Comparison of ENCODE assay signal across 32 mouse cellular contexts in genomic region chr15:95055081-95055650, GRCm38 (mm10).
A peak's percentile ranks its signal among the peaks of the same experiment; 100 is the strongest.
DNase-seq lines count a peak whose midpoint lies in the region; ATAC-seq and TF ChIP-seq lines count a peak whose summit lies in the region.
"Had no signal": no experiment of that assay in that cellular context is flagged by ENCODE, and none has a peak within 500 bp of the region (broad histone marks: within the 10 kb centered on the region; RNA-seq: fewer than 3 reads in every experiment).

No protein-coding gene starts in this region.

- no peak overlapping the region for H3K4me3 ChIP-seq in hindbrain, embryonic 13.5 days
- no peak overlapping the region for H3K4me3 ChIP-seq in hindbrain, embryonic 14.5 days (replicated peaks; ENCODE audit: low read length)
- H3K4me3 ChIP-seq in neural tube, embryonic 12.5 days: no peak overlapping the region
- H3K4me3 ChIP-seq in neural tube, embryonic 15.5 days (replicated peaks): no peak overlapping the region
- no peak overlapping the region for H3K4me3 ChIP-seq in stomach, postnatal 0 days (ENCODE audit: low read depth, low read length)
- H3K4me3 ChIP-seq: embryonic facial prominence, embryonic 10.5 days; embryonic facial prominence, embryonic 15.5 days; gastrocnemius, adult 2 months; heart, embryonic 13.5 days; kidney, embryonic 15.5 days; limb, embryonic 10.5 days; limb, embryonic 15.5 days; liver, embryonic 13.5 days; megakaryocyte, embryonic 14.5 days; midbrain, embryonic 12.5 days had no signal

- no peak for TF ChIP-seq EP300 in stomach, postnatal 0 days (optimal IDR thresholded peaks at IDR 0.05)

- H3K27ac ChIP-seq in hindbrain, embryonic 13.5 days: no peak overlapping the region
- H3K27ac ChIP-seq in hindbrain, embryonic 14.5 days: no peak overlapping the region
- no peak overlapping the region for H3K27ac ChIP-seq in neural tube, embryonic 12.5 days
- no peak overlapping the region for H3K27ac ChIP-seq in neural tube, embryonic 15.5 days (replicated peaks)
- H3K27ac ChIP-seq in stomach, postnatal 0 days (replicated peaks): no peak overlapping the region
- H3K27ac ChIP-seq: embryonic facial prominence, embryonic 10.5 days; embryonic facial prominence, embryonic 15.5 days; gastrocnemius, adult 2 months; heart, embryonic 13.5 days; kidney, embryonic 15.5 days; limb, embryonic 10.5 days; limb, embryonic 15.5 days; liver, embryonic 13.5 days; midbrain, embryonic 12.5 days had no signal

- WGBS in hindbrain, embryonic 13.5 days: 34% methylated on average over 8 of the region's 8 CpGs
- 42% methylated on average over 8 of the region's 8 CpGs for WGBS in hindbrain, embryonic 14.5 days
- WGBS in neural tube, embryonic 12.5 days: 18% methylated on average over 8 of the region's 8 CpGs
- 20% methylated on average over 8 of the region's 8 CpGs for WGBS in neural tube, embryonic 15.5 days
- WGBS in stomach, postnatal 0 days: 83% methylated on average over 8 of the region's 8 CpGs

- DNase-seq in hindbrain, embryonic 14.5 days (ENCODE audit: low spot score): no peak
- DNase-seq in layer of hippocampus, postnatal 36 days: peak; percentile 44 to 46
- DNase-seq in stomach, postnatal 0 days (ENCODE audit: low spot score): no peak
- DNase-seq: adrenal gland, postnatal 10 days; cerebellum, adult 18-20 months; cerebellum, postnatal 25 days; gastrocnemius, adult 2 months; heart, postnatal 10 days; kidney, adult 18-20 months; kidney, postnatal 25 days; liver, embryonic 13.5 days; lung, adult 18-20 months; lung, postnatal 4 days; right cerebral cortex, postnatal 4 days; thymus, adult 2 months; thymus, postnatal 36 days had no signal

- H3K27me3 ChIP-seq in hindbrain, embryonic 13.5 days: no peaks in the 10 kb centered on the region
- no peaks in the 10 kb centered on the region for H3K27me3 ChIP-seq in hindbrain, embryonic 14.5 days (ENCODE audit: control insufficient read depth, insufficient read depth, low read length)
- H3K27me3 ChIP-seq in neural tube, embryonic 12.5 days (replicated peaks): no peaks in the 10 kb centered on the region
- no peaks in the 10 kb centered on the region for H3K27me3 ChIP-seq in neural tube, embryonic 15.5 days (replicated peaks)
- no peaks in the 10 kb centered on the region for H3K27me3 ChIP-seq in stomach, postnatal 0 days (ENCODE audit: control insufficient read depth, insufficient read depth, low read length)
- H3K27me3 ChIP-seq: embryonic facial prominence, embryonic 15.5 days; heart, embryonic 13.5 days; kidney, embryonic 15.5 days; limb, embryonic 15.5 days; liver, embryonic 13.5 days; megakaryocyte, embryonic 14.5 days; midbrain, embryonic 12.5 days; Patski had no signal

- H3K36me3 ChIP-seq in hindbrain, embryonic 13.5 days: no peaks in the 10 kb centered on the region
- no peaks in the 10 kb centered on the region for H3K36me3 ChIP-seq in hindbrain, embryonic 14.5 days (replicated peaks; ENCODE audit: control insufficient read depth, insufficient read depth)
- H3K36me3 ChIP-seq in neural tube, embryonic 12.5 days: no peaks in the 10 kb centered on the region
- no peaks in the 10 kb centered on the region for H3K36me3 ChIP-seq in neural tube, embryonic 15.5 days
- no peaks in the 10 kb centered on the region for H3K36me3 ChIP-seq in stomach, postnatal 0 days (ENCODE audit: control insufficient read depth, insufficient read depth, low read length)
- H3K36me3 ChIP-seq: embryonic facial prominence, embryonic 10.5 days; embryonic facial prominence, embryonic 15.5 days; heart, embryonic 13.5 days; kidney, embryonic 15.5 days; limb, embryonic 10.5 days; limb, embryonic 15.5 days; liver, embryonic 13.5 days; midbrain, embryonic 12.5 days had no signal

- 0 out of 2 replicates have a peak, but pooled peaks have one; percentile 49 for ATAC-seq in hindbrain, embryonic 13.5 days (ENCODE audit: low FRiP score)
- no peak for ATAC-seq in hindbrain, embryonic 14.5 days (ENCODE audit: low FRiP score)
- ATAC-seq in neural tube, embryonic 12.5 days (ENCODE audit: low FRiP score, low read depth): 0 out of 2 replicates have a peak, but pooled peaks have one; percentile 50
- ATAC-seq in neural tube, embryonic 15.5 days (ENCODE audit: low FRiP score): no peak
- ATAC-seq in stomach, postnatal 0 days (ENCODE audit: low FRiP score, low TSS enrichment): no peak
- ATAC-seq in cerebellum, adult (ENCODE audit: insufficient number of reproducible peaks, low FRiP score, low TSS enrichment): no peak
- ATAC-seq: forebrain, embryonic 16.5 days; hindbrain, embryonic 16.5 days; lung, postnatal 0 days; Patski had no signal

- TF ChIP-seq CTCF in stomach, postnatal 0 days (IDR thresholded peaks at IDR 0.05; ENCODE audit: low read depth): no peak

- no peaks in the 10 kb centered on the region for H3K9me3 ChIP-seq in hindbrain, embryonic 13.5 days
- H3K9me3 ChIP-seq in hindbrain, embryonic 14.5 days (ENCODE audit: control insufficient read depth, low read length): no peaks in the 10 kb centered on the region
- H3K9me3 ChIP-seq in neural tube, embryonic 12.5 days: no peaks in the 10 kb centered on the region
- H3K9me3 ChIP-seq in neural tube, embryonic 15.5 days (replicated peaks): no peaks in the 10 kb centered on the region
- H3K9me3 ChIP-seq in stomach, postnatal 0 days (ENCODE audit: control insufficient read depth, low read length): no peaks in the 10 kb centered on the region
- H3K9me3 ChIP-seq: embryonic facial prominence, embryonic 10.5 days; embryonic facial prominence, embryonic 15.5 days; heart, embryonic 13.5 days; kidney, embryonic 15.5 days; limb, embryonic 10.5 days; limb, embryonic 15.5 days; liver, embryonic 13.5 days; midbrain, embryonic 12.5 days had no signal

- H3K4me1 ChIP-seq in hindbrain, embryonic 13.5 days (replicated peaks): peaks cover 13% of the 10 kb centered on the region
- H3K4me1 ChIP-seq in hindbrain, embryonic 14.5 days (replicated peaks; ENCODE audit: control insufficient read depth, insufficient read depth, low read length): 0 out of 2 replicates have a peak, but pooled peaks cover 4% of the 10 kb centered on the region
- peaks cover 15% of the 10 kb centered on the region; the same call in 1 of the 2 replicates for H3K4me1 ChIP-seq in neural tube, embryonic 12.5 days
- H3K4me1 ChIP-seq in neural tube, embryonic 15.5 days: peaks cover 7% of the 10 kb centered on the region; the same call in 1 of the 2 replicates
- no peaks in the 10 kb centered on the region for H3K4me1 ChIP-seq in stomach, postnatal 0 days (replicated peaks; ENCODE audit: control insufficient read depth, insufficient read depth)
- H3K4me1 ChIP-seq: embryonic facial prominence, embryonic 10.5 days; embryonic facial prominence, embryonic 15.5 days; heart, embryonic 13.5 days; kidney, embryonic 15.5 days; limb, embryonic 10.5 days; limb, embryonic 15.5 days; liver, embryonic 13.5 days; megakaryocyte, embryonic 14.5 days; midbrain, embryonic 12.5 days had no signal

- H3K9ac ChIP-seq in hindbrain, embryonic 13.5 days: no peak overlapping the region
- H3K9ac ChIP-seq in hindbrain, embryonic 14.5 days: no peak overlapping the region
- no peak overlapping the region for H3K9ac ChIP-seq in neural tube, embryonic 12.5 days
- no peak overlapping the region for H3K9ac ChIP-seq in neural tube, embryonic 15.5 days (replicated peaks)
- H3K9ac ChIP-seq in stomach, postnatal 0 days (ENCODE audit: low read length): no peak overlapping the region
- H3K9ac ChIP-seq: embryonic facial prominence, embryonic 15.5 days; heart, embryonic 13.5 days; kidney, embryonic 15.5 days; limb, embryonic 15.5 days; liver, embryonic 13.5 days; midbrain, embryonic 12.5 days had no signal

- H3K4me2 ChIP-seq in hindbrain, embryonic 13.5 days: no peak overlapping the region
- H3K4me2 ChIP-seq in hindbrain, embryonic 14.5 days (replicated peaks): no peak overlapping the region
- H3K4me2 ChIP-seq in neural tube, embryonic 12.5 days (replicated peaks): no peak overlapping the region
- no peak overlapping the region for H3K4me2 ChIP-seq in neural tube, embryonic 15.5 days
- H3K4me2 ChIP-seq in stomach, postnatal 0 days (replicated peaks; ENCODE audit: low read depth): no peak overlapping the region
- H3K4me2 ChIP-seq: embryonic facial prominence, embryonic 15.5 days; heart, embryonic 13.5 days; kidney, embryonic 15.5 days; limb, embryonic 15.5 days; liver, embryonic 13.5 days; midbrain, embryonic 12.5 days had no signal

Comparison
In these comparisons a context has a peak if more than half of its experiments do, and no peak if none do; other contexts are left out.
1. ATAC-seq: peak in hindbrain, embryonic 13.5 days (single experiment) and neural tube, embryonic 12.5 days (single experiment); none in hindbrain, embryonic 14.5 days (single experiment), neural tube, embryonic 15.5 days (single experiment), stomach, postnatal 0 days (single experiment) and cerebellum, adult (single experiment).
2. DNase-seq: peak in layer of hippocampus, postnatal 36 days (2 of 2); none in hindbrain, embryonic 14.5 days (single experiment) and stomach, postnatal 0 days (single experiment).